Mouse (Mus musculus): ENCODE data around the gene Sult2a1. TPM values are rescaled to one million over a fixed set of nuclear protein-coding genes. Genes with fewer than 3 reads are reported as not detected.
"Not testable (repeated sequence)": the region's sequence is repeated elsewhere in the genome, so short reads cannot be mapped to it uniquely, and the experiment has no call there.

Sult2a1 gene
- not detected in 2 replicates for polyA plus RNA-seq (2015; fragmentation: Nextera tagmentation; extraction: Ambion mirVana)

GRCm38 (mm10) chr7:13837309-13837708 lies at the start of gene Sult2a1:
TSS of gene Sult2a1 (minus strand) at chr7:13837409.
- H3K9ac ChIP-seq; H3K27me3 ChIP-seq (replicated peaks); H3K4me3 ChIP-seq; H3K27ac ChIP-seq (replicated peaks); H3K9me3 ChIP-seq; ATAC-seq (ENCODE audit: extremely low read depth, insufficient number of reproducible peaks, low FRiP score, low TSS enrichment); H3K4me1 ChIP-seq; H3K4me2 ChIP-seq; H3K36me3 ChIP-seq: not testable (repeated sequence)
- WGBS = 58% methylated on average over 1 of the region's 2 CpGs

GRCm38 (mm10) chr7:13813913-13814312 lies 23.3 kb downstream of the Sult2a1 start:
- H3K9me3 ChIP-seq = peaks cover 11% of the 10 kb centered on the region; the same call in 1 of the 2 replicates
- no peaks in the 10 kb centered on the region for H3K27me3 ChIP-seq (replicated peaks)
- H3K36me3 ChIP-seq = no peaks in the 10 kb centered on the region
- H3K4me2 ChIP-seq = no peak overlapping the region
- no peak overlapping the region for H3K27ac ChIP-seq (replicated peaks)
- H3K9ac ChIP-seq = no peak overlapping the region
- H3K4me1 ChIP-seq = no peaks in the 10 kb centered on the region
- H3K4me3 ChIP-seq = no peak overlapping the region
- 79% methylated on average over 1 of the region's 1 CpGs for WGBS
- no peak for ATAC-seq (ENCODE audit: extremely low read depth, insufficient number of reproducible peaks, low FRiP score, low TSS enrichment)

Other genes starting within 250 kb of the Sult2a1 start
- not detected in 2 replicates for gene Sult2a5, start 213.4 kb downstream of the Sult2a1 start, polyA plus RNA-seq (2015; fragmentation: Nextera tagmentation; extraction: Ambion mirVana)
- gene Sult2a2, start 103.9 kb downstream of the Sult2a1 start, polyA plus RNA-seq (2015; fragmentation: Nextera tagmentation; extraction: Ambion mirVana) = not detected in 2 replicates
- not detected in 2 replicates for gene Sult2a4, start 152.2 kb upstream of the Sult2a1 start, polyA plus RNA-seq (2015; fragmentation: Nextera tagmentation; extraction: Ambion mirVana)

Measured in heart, embryonic 13.5 days (tissue).